9 mouse cellular contexts compared by ENCODE assay signal in the genomic region with DNA sequence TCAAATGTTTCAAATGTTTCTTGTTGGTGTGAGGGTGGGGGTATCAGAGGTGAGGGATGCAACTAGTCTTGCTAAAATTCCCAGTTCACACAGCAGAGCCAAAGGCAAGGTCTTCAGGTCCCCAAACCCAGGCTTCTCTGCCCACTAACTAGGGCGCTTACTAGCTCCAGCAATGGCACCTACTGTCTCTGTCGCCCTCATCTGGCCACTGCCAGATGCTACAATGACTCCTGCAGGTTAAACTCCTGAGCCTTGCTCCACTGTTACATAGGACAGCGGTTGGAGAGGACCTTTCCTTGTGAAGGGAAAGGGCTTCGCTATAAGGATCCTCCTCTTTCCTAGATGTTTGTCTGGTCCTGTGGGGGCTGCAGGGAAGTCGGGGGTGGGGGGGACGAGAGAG. TPM values are rescaled to one million over a fixed set of nuclear protein-coding genes. Genes with fewer than 3 reads are reported as not detected.
DNase-seq lines count a peak whose midpoint lies in the region; ATAC-seq lines count a peak whose summit lies in the region.
"Had no signal": no experiment of that assay in that cellular context is flagged by ENCODE, and none has a peak within 500 bp of the region (broad histone marks: within the 10 kb centered on the region; RNA-seq: fewer than 3 reads in every experiment).

No protein-coding gene starts in this region.

- no peaks in the 10 kb centered on the region for H3K9me3 ChIP-seq in midbrain, embryonic 14.5 days (ENCODE audit: control insufficient read depth, low read length)
- no peaks in the 10 kb centered on the region for H3K9me3 ChIP-seq in midbrain, embryonic 11.5 days (ENCODE audit: control insufficient read depth, low read length)
- no peaks in the 10 kb centered on the region for H3K9me3 ChIP-seq in embryonic facial prominence, embryonic 10.5 days
- no peaks in the 10 kb centered on the region for H3K9me3 ChIP-seq in liver, embryonic 15.5 days (replicated peaks)
- H3K9me3 ChIP-seq: neural tube, embryonic 13.5 days had no signal

- WGBS in midbrain, embryonic 14.5 days, result 13% methylated on average over 6 of the region's 6 CpGs
- 17% methylated on average over 6 of the region's 6 CpGs for WGBS in midbrain, embryonic 11.5 days
- 12% methylated on average over 6 of the region's 6 CpGs for WGBS in embryonic facial prominence, embryonic 10.5 days
- 10% methylated on average over 6 of the region's 6 CpGs for WGBS in liver, embryonic 15.5 days (ENCODE audit: insufficient replicate concordance)

- H3K4me2 ChIP-seq in midbrain, embryonic 14.5 days (ENCODE audit: low read length), result no peak overlapping the region
- H3K4me2 ChIP-seq in midbrain, embryonic 11.5 days, result no peak overlapping the region
- peak overlapping the region; percentile 15; the same call in 1 of the 2 replicates for H3K4me2 ChIP-seq in liver, embryonic 15.5 days
- H3K4me2 ChIP-seq: neural tube, embryonic 13.5 days had no signal

- peak; percentile 77 for DNase-seq in midbrain, embryonic 14.5 days
- no peak for DNase-seq in midbrain, embryonic 11.5 days (ENCODE audit: low spot score, missing footprints)
- peak; percentile 81 for DNase-seq in adipocyte (ENCODE audit: low spot score)
- DNase-seq in embryonic facial prominence, embryonic 10.5 days (ENCODE audit: low spot score), result peak; percentile 72
- DNase-seq in kidney, adult 8-10 months, result peak; percentile 60 to 80
- DNase-seq in right cerebral cortex, adult 2 months (ENCODE audit: low spot score in 2 of 2), result peak; percentile 75 to 78
- DNase-seq in Muller cell, postnatal 12 days (ENCODE audit: inconsistent ontology term), result no peak

- no peak overlapping the region for H3K9ac ChIP-seq in midbrain, embryonic 14.5 days (replicated peaks; ENCODE audit: low read length)
- no peak overlapping the region for H3K9ac ChIP-seq in midbrain, embryonic 11.5 days (ENCODE audit: low read length)
- H3K9ac ChIP-seq in liver, embryonic 15.5 days, result no peak overlapping the region
- H3K9ac ChIP-seq: neural tube, embryonic 13.5 days had no signal

- H3K27ac ChIP-seq in midbrain, embryonic 14.5 days (replicated peaks; ENCODE audit: low read depth, low read length), result no peak overlapping the region
- H3K27ac ChIP-seq in midbrain, embryonic 11.5 days (ENCODE audit: low read depth, low read length), result no peak overlapping the region
- no peak overlapping the region for H3K27ac ChIP-seq in embryonic facial prominence, embryonic 10.5 days (replicated peaks)
- H3K27ac ChIP-seq in liver, embryonic 15.5 days (replicated peaks), result no peak overlapping the region
- H3K27ac ChIP-seq: neural tube, embryonic 13.5 days had no signal

- no peak for ATAC-seq in midbrain, embryonic 14.5 days (ENCODE audit: low FRiP score, low TSS enrichment)
- no peak for ATAC-seq in midbrain, embryonic 11.5 days (ENCODE audit: low FRiP score)
- no peak for ATAC-seq in liver, embryonic 15.5 days (ENCODE audit: insufficient read depth)

- no peaks in the 10 kb centered on the region for H3K4me1 ChIP-seq in midbrain, embryonic 14.5 days (ENCODE audit: control insufficient read depth, insufficient read depth, low read length)
- no peaks in the 10 kb centered on the region for H3K4me1 ChIP-seq in midbrain, embryonic 11.5 days (ENCODE audit: control insufficient read depth, insufficient read depth, low read length)
- H3K4me1 ChIP-seq in embryonic facial prominence, embryonic 10.5 days, result peaks cover 17% of the 10 kb centered on the region
- H3K4me1 ChIP-seq in liver, embryonic 15.5 days (replicated peaks), result peaks cover 13% of the 10 kb centered on the region
- H3K4me1 ChIP-seq: neural tube, embryonic 13.5 days had no signal

- H3K4me3 ChIP-seq in midbrain, embryonic 14.5 days (replicated peaks; ENCODE audit: low read depth, low read length), result no peak overlapping the region
- no peak overlapping the region for H3K4me3 ChIP-seq in midbrain, embryonic 11.5 days (ENCODE audit: low read depth, low read length)
- no peak overlapping the region for H3K4me3 ChIP-seq in embryonic facial prominence, embryonic 10.5 days
- H3K4me3 ChIP-seq in liver, embryonic 15.5 days (replicated peaks), result no peak overlapping the region
- H3K4me3 ChIP-seq: neural tube, embryonic 13.5 days had no signal

- H3K27me3 ChIP-seq in midbrain, embryonic 14.5 days (ENCODE audit: control insufficient read depth, insufficient read depth, low read length), result no peaks in the 10 kb centered on the region
- H3K27me3 ChIP-seq in midbrain, embryonic 11.5 days (ENCODE audit: control insufficient read depth, insufficient read depth, low read length), result no peaks in the 10 kb centered on the region
- H3K27me3 ChIP-seq in embryonic facial prominence, embryonic 10.5 days (replicated peaks; ENCODE audit: low read depth, poor library complexity, severe bottlenecking), result 0 out of 2 replicates have a peak, but pooled peaks cover 5% of the 10 kb centered on the region
- H3K27me3 ChIP-seq in liver, embryonic 15.5 days, result 0 out of 2 replicates have a peak, but pooled peaks cover 5% of the 10 kb centered on the region
- H3K27me3 ChIP-seq: neural tube, embryonic 13.5 days had no signal

- no peaks in the 10 kb centered on the region for H3K36me3 ChIP-seq in midbrain, embryonic 14.5 days (ENCODE audit: control insufficient read depth, insufficient read depth, low read length)
- H3K36me3 ChIP-seq in midbrain, embryonic 11.5 days (ENCODE audit: control insufficient read depth, insufficient read depth, low read length), result no peaks in the 10 kb centered on the region
- no peaks in the 10 kb centered on the region for H3K36me3 ChIP-seq in embryonic facial prominence, embryonic 10.5 days (replicated peaks)
- no peaks in the 10 kb centered on the region for H3K36me3 ChIP-seq in liver, embryonic 15.5 days (replicated peaks)
- H3K36me3 ChIP-seq: neural tube, embryonic 13.5 days had no signal

RNA-seq across cellular contexts. Expression of gene P2rx1, which starts 2.1 kb away (rescaled TPM):
- polyA plus RNA-seq in midbrain, embryonic 14.5 days (2014; fragmentation: Nextera tagmentation; extraction: Ambion mirVana), result 0.36 and 0.41 TPM in 2 replicates
- polyA plus RNA-seq in midbrain, embryonic 11.5 days (2014; fragmentation: Nextera tagmentation; extraction: Ambion mirVana), result 1.2 and 1.3 TPM in 2 replicates
- polyA plus RNA-seq in embryonic facial prominence, embryonic 10.5 days (2016; fragmentation: Nextera tagmentation; extraction: Ambion mirVana), result 0.79 and 1.0 TPM in 2 replicates
- 6.6 and 7.5 TPM in 2 replicates for polyA plus RNA-seq in liver, embryonic 15.5 days (2015; fragmentation: Nextera tagmentation; extraction: Ambion mirVana)

RNA-seq across cellular contexts. Expression of gene Camkk1, which starts 17.8 kb away (rescaled TPM):
- 11.0 and 16.6 TPM in 2 replicates for polyA plus RNA-seq in midbrain, embryonic 14.5 days (2014; fragmentation: Nextera tagmentation; extraction: Ambion mirVana)
- polyA plus RNA-seq in midbrain, embryonic 11.5 days (2014; fragmentation: Nextera tagmentation; extraction: Ambion mirVana), result 3.7 and 4.2 TPM in 2 replicates
- 5.6 and 6.9 TPM in 2 replicates for polyA plus RNA-seq in embryonic facial prominence, embryonic 10.5 days (2016; fragmentation: Nextera tagmentation; extraction: Ambion mirVana)
- 0.73 and 0.81 TPM in 2 replicates for polyA plus RNA-seq in liver, embryonic 15.5 days (2015; fragmentation: Nextera tagmentation; extraction: Ambion mirVana)

RNA-seq across cellular contexts. Expression of gene Atp2a3, which starts 40.1 kb away (rescaled TPM):
- 0.55 and 0.91 TPM in 2 replicates for polyA plus RNA-seq in midbrain, embryonic 14.5 days (2014; fragmentation: Nextera tagmentation; extraction: Ambion mirVana)
- polyA plus RNA-seq in midbrain, embryonic 11.5 days (2014; fragmentation: Nextera tagmentation; extraction: Ambion mirVana), result 0.59 and 0.95 TPM in 2 replicates
- polyA plus RNA-seq in embryonic facial prominence, embryonic 10.5 days (2016; fragmentation: Nextera tagmentation; extraction: Ambion mirVana), result 1.3 and 1.4 TPM in 2 replicates
- polyA plus RNA-seq in liver, embryonic 15.5 days (2015; fragmentation: Nextera tagmentation; extraction: Ambion mirVana), result 10.6 and 12.8 TPM in 2 replicates

RNA-seq across cellular contexts. Expression of gene Ncbp3, which starts 46.6 kb away (rescaled TPM):
- polyA plus RNA-seq in midbrain, embryonic 14.5 days (2014; fragmentation: Nextera tagmentation; extraction: Ambion mirVana), result 8.3 and 10.2 TPM in 2 replicates
- polyA plus RNA-seq in midbrain, embryonic 11.5 days (2014; fragmentation: Nextera tagmentation; extraction: Ambion mirVana), result 10.8 and 11.0 TPM in 2 replicates
- 13.7 and 13.8 TPM in 2 replicates for polyA plus RNA-seq in embryonic facial prominence, embryonic 10.5 days (2016; fragmentation: Nextera tagmentation; extraction: Ambion mirVana)
- 3.9 and 4.2 TPM in 2 replicates for polyA plus RNA-seq in liver, embryonic 15.5 days (2015; fragmentation: Nextera tagmentation; extraction: Ambion mirVana)

Comparison
In these comparisons a context has a peak if more than half of its experiments do, and no peak if none do; other contexts are left out.
1. DNase-seq: peak in midbrain, embryonic 14.5 days (single experiment), adipocyte (single experiment), embryonic facial prominence, embryonic 10.5 days (single experiment), kidney, adult 8-10 months (2 of 2) and right cerebral cortex, adult 2 months (2 of 2); none in midbrain, embryonic 11.5 days (single experiment) and Muller cell, postnatal 12 days (single experiment).